Mouse (Mus musculus) monocyte, adult 5-6 weeks (primary cell): ENCODE measurements around the gene Clint1. TPM values are rescaled to one million over a fixed set of nuclear protein-coding genes. Genes with fewer than 3 reads are reported as not detected.
A peak's percentile ranks its signal among the peaks of the same experiment; 100 is the strongest.
"Not testable (repeated sequence)": the region's sequence is repeated elsewhere in the genome, so short reads cannot be mapped to it uniquely, and the experiment has no call there.

Source experiments
- ATAC-seq: fragments of 153-309, 156-312 bp; replicated peaks from 2 replicates; pipeline ENCODE4 v1.8.0; 2017; ENCODE audit warnings: mild to moderate bottlenecking; ENCODE audit not compliant: low TSS enrichment, insufficient number of reproducible peaks, severe bottlenecking, poor library complexity, low FRiP score
- total RNA-seq: library from RNA; stranded (forward); fragments of 200-1000, 200-491, 200-594 nt; gene quantifications from 3 replicates; pipeline ENCODE4 v1.2.3, GENCODE M21; 2017

Gene Clint1
- total RNA-seq, 1 experiment from 2014 or later, result 190 TPM

DNA sequence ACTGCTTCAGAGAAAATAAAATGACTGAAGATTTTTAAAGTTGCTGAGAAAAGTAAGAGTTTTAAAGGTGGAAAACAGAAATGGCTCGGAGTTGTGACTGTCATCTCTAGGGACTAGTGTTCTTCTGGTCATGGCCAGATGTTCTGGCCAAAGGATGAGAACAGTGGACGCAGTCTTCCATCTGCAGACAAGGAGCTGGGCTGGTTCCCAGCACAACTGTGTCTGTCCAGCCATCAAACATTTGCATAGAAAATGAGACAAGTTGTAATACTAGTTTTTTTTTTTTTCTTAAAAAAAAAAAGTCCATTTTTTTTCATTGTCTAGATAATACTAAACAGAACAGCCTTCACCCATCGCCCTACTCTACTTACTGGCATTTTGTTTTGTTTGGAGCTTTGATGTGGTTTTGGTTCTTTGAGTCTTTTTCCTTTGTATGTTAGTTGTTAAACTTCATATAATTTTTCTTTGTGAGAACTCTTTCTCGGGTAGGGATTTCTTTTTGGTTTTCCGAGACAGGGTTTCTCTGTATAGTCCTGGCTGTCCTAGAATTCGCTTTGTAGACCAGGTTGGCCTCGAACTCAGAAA is 23.6 kb downstream of the Clint1 start:
- ATAC-seq, result no peak

DNA sequence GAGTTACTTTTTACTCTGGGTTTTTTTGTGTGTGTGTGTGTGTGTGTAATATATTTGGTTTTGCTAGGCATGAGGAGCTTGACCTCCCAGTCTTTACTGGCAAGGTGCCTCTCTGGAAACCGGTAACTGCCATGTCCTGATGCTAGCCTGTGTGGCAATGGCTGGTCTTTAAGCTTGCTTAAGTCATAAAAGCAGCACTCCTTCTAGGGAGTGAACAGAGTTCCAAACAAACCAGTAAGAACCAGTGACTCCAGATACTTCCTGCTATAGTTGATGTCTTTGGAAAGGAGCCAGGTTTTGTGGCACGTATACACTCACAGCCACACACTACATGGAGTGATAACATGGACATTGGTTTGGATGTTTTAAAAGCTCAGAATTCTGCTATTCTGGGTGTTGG is 24.2 kb downstream of the Clint1 start:
- ATAC-seq, result no peak

DNA sequence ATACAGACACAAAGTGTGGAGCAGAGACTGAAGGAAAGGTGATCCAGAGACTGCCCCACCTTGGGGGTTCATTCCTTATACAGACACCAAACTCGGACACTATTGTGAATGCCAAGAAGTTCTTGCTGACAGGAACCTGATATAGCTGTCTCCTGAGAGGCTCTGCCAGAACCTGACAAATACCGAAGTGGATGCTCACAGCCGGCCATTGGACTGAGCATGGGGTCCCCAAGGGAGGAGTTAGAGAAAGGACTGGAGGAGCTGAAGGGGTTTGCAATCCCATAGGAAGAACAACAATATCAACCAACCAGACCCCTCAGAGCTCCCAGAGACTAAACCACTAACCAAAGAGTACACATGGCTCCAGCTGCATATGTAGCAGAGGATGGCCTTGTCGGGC is 27.5 kb downstream of the Clint1 start:
- not testable (repeated sequence) for ATAC-seq

DNA sequence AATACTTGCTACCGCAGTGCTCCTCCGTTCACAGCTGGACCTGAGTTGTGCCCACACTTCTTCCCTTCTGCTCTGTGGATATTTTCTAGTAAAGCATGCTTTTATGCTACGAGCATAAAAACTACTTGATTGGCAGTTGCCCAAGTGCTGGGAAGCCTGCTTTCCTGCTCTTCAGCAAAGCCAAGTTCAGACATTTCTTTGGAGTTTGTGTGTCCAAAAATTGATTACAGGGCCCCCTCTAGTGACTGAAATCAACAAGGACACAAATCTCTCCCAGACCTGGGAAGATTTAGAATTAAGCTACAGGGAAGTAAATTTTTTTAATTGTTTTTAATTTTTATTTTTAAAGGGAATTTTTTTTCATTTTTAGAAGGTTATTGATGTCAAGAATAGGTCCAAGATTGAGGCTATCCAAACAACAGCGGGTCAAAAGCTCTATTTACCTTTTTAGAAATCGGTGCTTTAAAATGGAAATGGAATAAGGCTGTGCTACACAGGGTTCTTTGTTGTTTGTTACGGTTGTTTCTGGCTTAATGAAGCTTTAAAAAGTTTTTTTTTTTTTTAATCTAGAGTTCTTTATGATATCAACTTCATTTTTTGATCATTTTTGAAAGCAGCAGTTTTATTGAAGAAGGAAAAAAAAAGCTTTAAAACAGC is 29.3 kb downstream of the Clint1 start:
- no peak for ATAC-seq

DNA sequence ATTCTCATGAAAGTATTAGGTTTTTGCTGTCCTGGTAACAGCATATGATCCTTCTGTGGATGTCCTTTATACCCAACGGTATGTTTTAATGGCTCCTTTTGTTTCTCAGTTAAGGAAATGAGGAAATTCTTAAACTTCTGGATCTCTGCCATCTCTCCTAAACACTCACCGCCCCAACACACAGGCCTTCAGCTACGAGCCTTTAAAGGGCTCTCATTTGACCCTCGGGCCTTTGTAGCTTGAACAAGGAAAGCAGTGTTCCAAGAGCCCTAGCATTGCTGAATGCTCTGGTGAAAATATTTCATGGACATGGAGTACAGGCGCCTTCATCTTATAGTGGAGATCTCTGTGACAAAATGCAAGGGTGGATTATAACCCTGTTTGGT is 29.8 kb downstream of the Clint1 start:
- ATAC-seq, result no peak

DNA sequence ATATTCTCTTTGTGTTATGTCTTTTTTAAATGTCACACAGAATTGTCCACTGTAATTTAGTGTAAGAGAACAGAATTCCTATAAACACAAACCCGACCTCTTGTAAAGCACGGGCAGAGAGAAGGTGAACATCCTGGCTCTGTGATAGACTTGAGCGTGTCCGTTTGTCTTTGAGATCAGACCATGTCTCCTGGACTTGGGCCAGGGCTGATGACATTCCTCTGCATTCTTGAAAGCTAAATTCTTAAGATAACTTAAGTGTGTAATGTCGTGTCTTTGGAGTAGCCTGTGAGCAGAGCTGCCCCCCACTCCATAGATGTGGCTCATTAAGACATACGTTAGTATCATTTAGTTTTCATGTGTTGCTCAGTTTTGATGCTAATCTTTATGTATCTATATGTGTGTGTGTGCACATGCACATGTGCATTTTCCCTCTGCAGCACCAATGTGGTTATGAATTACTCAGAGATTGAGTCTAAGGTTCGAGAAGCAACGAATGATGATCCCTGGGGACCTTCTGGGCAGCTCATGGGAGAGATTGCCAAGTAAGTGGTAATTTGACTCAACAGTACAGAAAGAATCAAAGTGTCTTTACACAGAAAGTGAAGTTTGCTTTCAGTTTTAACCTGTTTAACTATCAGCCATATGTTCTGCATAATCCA is 31.6 kb downstream of the Clint1 start:
- no peak for ATAC-seq

DNA sequence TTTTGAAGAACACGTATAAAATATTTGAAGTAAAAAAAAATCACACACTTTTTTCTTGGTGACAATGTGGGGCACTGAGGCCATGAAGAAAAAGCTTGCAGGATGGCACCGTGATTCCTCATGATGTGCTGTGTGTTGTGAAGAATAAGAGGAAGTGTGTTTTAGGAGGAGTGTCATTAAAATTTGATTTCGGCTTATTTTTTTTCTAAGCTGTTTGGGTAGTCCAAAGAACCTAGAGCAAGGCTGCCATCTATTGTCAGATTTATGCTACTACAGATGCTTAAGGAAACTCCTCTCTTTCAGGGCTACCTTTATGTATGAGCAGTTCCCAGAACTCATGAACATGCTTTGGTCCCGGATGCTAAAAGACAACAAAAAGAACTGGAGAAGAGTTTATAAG is 32.2 kb downstream of the Clint1 start:
- peak; percentile 81 for ATAC-seq

DNA sequence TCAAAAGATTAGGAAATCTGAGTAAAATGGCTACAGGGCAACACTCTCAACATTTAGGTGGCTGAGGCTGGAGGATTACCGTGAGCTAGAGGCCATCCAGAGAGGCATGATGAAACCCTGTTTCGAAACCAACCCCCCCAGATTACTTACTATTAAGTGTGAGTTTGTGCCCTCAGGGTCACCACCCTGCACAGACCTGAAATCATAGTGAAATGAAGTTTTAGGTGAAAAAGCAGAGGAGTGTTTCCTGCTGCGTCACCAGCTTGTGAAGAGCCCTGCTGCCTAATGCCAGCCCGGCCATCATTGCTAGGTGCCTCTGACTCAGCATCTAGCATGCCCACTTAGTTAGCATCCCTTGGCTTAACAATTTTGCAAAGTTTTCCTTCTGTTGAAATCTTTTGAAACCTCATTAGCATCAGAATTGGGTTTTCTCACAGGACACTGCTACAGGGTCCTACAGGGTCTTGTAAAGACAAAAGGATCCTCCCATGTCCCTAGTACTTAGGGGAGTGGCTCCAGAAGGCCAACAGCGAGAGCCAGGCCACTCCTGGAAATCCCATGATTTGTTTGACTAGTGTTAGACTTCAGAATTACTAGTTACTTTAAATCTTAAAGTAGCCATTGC is 33.9 kb downstream of the Clint1 start:
- ATAC-seq, result no peak

DNA sequence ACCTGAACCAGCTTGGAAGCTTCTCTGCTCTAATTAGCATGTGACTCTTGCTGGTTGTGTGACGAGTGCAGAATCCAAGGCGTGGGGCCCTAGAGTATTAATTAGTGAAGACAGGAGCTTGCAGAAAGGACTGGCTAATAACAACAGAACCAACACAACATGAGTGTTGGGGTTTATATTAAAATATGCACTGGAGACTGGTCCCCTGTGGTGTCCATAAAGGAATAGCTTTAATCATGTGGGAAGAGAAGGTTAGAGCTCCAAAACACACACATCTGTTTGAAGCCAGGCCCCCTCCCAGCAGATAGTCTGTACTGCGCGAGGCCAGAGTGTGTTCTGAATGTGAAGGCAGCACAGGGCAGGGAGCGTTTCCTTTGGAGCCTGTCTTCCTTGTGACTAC is 34.7 kb downstream of the Clint1 start:
- ATAC-seq, result no peak

DNA sequence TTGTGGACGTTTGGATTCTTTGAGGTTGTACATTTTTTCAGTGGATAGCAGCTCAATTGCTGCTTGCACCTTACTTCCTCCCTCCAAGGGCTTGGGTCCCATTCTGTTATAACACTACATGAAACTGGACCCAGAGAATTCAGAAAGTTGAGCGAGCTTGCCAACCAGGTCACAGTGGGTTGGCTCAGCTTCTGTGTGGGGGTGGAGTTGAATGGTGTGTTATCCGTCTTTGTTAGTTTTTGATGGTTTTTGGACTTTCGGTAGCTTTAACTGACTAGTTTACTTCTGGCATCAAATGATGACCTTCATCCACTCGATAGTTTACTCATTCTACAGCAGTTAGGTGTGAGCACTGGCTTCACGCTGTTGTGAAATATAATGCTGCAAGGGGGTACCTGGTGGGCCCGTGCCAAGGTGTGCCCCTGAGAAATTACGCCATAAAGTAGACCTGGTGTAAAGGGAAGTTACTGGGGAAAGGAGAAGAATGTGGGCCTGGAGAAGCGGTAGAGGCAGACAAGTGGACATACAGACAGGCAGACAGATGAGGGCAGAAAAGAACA is 36.7 kb downstream of the Clint1 start:
- ATAC-seq, result no peak

DNA sequence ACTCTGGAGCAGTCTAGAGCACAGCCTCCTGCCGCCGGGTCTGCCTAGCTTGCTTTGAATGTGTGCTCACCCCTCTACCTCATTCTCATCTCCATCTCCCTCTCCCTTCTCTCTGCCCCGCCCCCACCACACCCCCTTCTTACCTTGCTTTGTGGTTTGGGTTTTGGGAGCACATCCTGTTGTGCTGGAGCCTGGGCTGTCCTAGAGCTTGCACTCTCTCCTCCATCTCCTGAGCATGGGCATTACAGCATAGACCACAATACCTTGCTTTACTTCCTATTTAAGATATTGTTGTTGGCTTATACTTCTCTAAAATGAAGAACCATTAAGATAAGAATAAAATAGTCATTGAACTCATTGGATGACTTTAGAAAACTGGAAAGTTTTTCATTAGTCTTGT is 38.1 kb downstream of the Clint1 start:
- ATAC-seq, result no peak

DNA sequence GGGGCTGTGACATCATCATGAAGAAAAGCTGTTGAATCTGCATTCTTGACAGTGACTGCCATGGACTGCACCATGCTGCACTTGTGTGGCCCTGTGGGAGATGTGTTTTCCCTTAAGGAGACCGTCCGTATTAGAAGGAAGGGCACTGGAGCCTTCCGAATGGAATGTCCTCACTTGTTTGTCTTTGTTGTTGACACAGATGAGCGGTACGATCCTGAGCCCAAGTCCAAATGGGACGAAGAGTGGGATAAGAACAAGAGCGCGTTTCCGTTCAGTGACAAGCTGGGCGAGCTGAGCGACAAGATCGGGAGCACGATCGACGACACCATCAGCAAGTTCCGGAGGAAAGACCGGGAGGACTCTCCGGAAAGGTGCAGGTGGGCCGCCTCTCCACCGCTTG is 38.6 kb downstream of the Clint1 start:
- no peak for ATAC-seq

DNA sequence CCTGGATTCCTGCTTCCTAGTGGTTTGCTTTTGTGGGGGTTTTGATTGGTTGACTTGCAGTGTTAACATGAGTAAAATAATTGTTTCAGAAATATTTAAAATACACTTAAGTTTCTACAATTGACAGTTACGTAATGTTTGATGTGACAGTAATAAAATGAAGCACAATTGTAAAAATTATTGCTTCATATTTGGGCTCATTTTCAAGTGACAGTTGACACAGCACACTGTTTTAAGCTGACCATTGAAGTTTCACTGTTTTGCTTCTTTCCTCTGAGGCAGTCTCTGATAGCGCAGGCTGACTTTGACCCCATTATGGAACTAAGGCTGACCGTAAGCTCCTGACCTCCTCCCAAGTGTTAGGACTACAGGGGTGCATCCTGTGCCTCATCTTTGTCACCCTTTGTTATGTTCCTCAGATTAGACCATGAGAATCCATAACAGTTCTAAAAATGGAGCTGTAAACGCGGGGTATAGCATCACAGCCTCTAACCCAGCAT is 41.1 kb downstream of the Clint1 start:
- no peak for ATAC-seq

DNA sequence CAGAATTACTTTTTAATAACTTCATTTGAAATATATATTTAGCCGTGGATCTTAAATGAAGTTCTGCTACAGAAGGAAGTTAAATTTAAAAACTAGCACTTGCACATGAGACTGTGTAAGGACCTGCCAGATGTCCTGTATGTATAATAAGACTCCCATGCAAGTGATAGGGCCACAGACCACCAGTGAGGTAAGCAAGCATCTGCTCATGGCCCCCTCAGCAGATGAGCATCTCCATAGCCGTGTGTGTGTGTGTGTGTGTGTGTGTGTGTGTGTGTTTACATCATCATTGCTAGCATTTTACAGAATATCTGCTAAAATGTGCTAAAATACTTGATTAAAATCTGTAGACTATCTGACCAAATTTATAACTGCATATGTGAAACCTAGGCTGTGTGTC is 45.5 kb downstream of the Clint1 start:
- ATAC-seq, result no peak

DNA sequence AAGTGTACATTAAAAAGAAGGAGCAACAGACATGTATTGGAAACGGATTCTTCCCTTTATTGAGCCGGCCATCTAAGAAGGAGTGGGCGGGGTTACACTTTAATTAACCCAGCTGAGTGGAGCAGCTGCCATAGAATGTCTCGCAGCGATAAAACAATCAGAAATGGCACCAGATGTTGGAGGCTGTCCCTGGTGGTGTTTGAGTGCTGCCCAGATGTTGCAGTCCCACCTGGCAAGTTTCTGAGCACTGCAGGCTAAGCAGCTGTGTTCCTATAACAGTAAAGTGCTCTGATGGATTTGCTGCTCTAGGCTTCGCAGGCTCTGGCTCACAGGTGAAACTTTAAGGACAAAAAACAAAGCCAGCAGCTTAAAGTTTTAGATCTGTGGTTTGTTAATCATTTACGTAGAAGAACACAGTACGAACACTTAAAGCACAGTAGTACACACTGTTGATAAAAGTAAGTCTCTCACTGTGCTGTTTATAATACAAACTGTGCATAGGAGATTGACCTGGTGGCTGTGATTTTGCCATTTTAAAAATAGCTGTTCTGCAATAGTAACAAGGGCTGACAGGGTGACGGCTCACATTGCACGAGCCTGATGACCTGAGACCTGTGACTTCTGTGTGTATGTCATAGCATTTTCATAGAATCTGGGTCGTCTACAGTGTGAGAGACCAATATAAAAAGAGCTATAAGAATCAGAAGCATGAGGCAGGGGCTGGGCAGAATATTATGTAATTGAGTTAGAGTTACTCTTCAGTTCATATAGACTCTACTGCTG is 48.6 kb downstream of the Clint1 start:
- ATAC-seq, result no peak

DNA sequence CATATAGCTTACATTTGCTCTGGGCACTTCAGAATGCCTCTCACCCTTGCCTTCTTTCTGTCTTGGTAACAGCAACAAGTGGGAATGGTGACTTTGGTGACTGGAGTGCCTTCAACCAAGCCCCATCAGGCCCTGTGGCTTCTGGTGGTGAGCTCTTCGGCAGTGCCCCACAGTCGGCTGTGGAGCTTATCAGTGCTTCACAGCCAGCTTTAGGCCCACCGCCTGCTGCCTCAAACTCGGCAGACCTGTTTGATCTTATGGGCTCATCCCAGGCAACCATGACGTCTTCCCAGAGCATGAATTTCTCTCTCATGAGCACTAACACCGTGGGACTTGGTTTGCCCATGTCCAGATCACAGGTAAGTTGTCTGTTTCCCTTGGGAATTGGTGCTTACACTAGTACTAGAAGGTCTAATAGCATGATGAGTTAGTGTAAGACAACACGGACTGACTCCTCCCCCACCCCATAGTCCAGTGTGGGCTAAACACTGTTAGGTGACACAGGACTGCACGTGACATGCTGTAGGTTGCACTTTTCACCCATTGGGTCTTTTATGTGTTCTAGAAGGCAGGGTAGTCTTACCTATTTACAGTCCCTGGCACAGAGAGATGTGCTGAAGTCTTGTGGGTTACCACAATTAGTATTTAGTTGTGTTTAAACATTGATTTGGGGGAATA is 54.4 kb downstream of the Clint1 start:
- no peak for ATAC-seq

DNA sequence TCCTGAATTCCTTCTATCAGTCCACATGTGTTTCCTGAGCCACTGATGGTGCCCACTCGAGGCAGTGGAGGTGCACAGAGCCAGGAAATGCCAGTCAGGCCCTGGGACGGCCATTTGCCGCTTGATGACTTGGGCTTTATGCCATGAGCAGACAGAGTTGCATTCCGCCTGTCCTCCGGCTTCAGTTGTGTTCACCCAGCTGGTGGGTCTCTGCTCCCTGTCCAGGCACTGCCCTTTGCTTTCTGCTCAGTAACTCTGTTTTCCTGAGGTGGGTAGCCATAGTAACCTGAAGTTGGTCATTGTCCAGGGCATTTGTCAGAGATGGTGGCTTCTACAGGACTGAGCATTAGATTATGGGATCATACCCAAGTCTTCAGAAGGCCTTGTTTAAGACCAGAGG is 55.5 kb downstream of the Clint1 start:
- ATAC-seq, result no peak

DNA sequence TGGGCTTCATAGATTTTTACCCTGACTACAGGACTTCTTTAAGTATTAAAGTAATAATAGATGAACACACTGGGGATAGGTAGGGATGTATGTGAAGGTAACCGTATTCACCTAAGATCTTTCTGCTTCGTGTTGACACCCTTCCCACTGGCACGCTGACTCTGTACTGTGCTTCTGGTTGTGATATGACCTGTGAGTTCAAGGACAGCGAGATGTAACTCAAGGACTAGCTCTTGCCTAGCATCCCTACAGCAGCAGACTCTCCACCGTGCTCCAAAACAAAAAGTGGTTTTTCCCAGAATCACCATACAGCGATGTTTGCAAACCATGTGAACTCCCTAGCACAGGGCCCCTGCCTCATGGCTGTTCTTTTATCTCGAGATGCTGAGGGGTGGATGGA is 56.2 kb downstream of the Clint1 start:
- ATAC-seq, result no peak
